Mouse (Mus musculus) small intestine, adult 2 months (tissue): ENCODE measurements around the gene Gata3. TPM values are rescaled to one million over a fixed set of nuclear protein-coding genes. Genes with fewer than 3 reads are reported as not detected.

Experiments
- H3K27ac ChIP-seq: fragments of 200-500 bp; 2 replicates; pipeline ENCODE4 v1.5.1; 2012; ENCODE audit warnings: low read depth, low read length, control low read depth, inconsistent platforms; ENCODE audit not compliant: insufficient read depth
- H3K27me3 ChIP-seq: fragments of 200-500 bp; 2 replicates; pipeline ENCODE4 v1.6.1; 2012; ENCODE audit warnings: mild to moderate bottlenecking, moderate library complexity, low read length, inconsistent platforms; ENCODE audit not compliant: control insufficient read depth, insufficient read depth
- H3K36me3 ChIP-seq: fragments of 200-500 bp; 2 replicates; pipeline ENCODE4 v1.6.1; 2012; ENCODE audit warnings: mild to moderate bottlenecking, low read length, control low read depth, inconsistent platforms; ENCODE audit not compliant: control insufficient read depth, insufficient read depth
- H3K4me1 ChIP-seq: fragments of 200-500 bp; 2 replicates; pipeline ENCODE4 v1.6.1; 2012; ENCODE audit warnings: low read length, inconsistent platforms, mixed read lengths; ENCODE audit not compliant: control insufficient read depth, insufficient read depth, insufficient read length
- H3K4me3 ChIP-seq: fragments of 200-500 bp; 2 replicates; pipeline ENCODE4 v1.5.1; 2012; ENCODE audit warnings: low read depth, mild to moderate bottlenecking, control low read depth, inconsistent platforms, low read length, moderate library complexity
- CTCF ChIP-seq: fragments of 200-500 bp; IDR thresholded peaks from 2 replicates; pipeline ENCODE4 v1.5.1; 2012; ENCODE audit warnings: low read depth, mild to moderate bottlenecking, control low read depth, inconsistent platforms, low read length, moderate library complexity, mixed read lengths; ENCODE audit not compliant: insufficient replicate concordance, insufficient read length; ENCODE audit errors: extremely low read depth
- POLR2A ChIP-seq: fragments of 200-500 bp; IDR thresholded peaks from 2 replicates; pipeline ENCODE4 v1.6.1; 2012; ENCODE audit warnings: low read depth, mild to moderate bottlenecking, control low read depth, inconsistent platforms, low read length, moderate library complexity
- WGBS: fragments of 180-500 bp; shearing (Covaris S2); methylation state at CpG from one replicate; pipeline ENCODE4 v1.1.7; 2018; 5-methylcytosine and 5-hydroxymethylcytosine counted together
- polyA plus RNA-seq: library from polyadenylated mRNA; depleted of rRNA; stranded (reverse); fragments of >200 nt; gene quantifications from 2 replicates; pipeline ENCODE4 v1.2.3, GENCODE M21; 2012

The Gata3 gene
- polyA plus RNA-seq, 1 experiment, result 2.3 TPM

- 31% methylated on average over 39 of the region's 39 CpGs for WGBS
- Histone ChIP-seq H3K27me3 (peaks cover 47% of the 10 kb centered on the region), H3K27ac (no peak overlapping the region), H3K4me1 (peaks cover 6% of the 10 kb centered on the region), H3K4me3 (no peak overlapping the region), H3K36me3 (no peaks in the 10 kb centered on the region)
- TF ChIP-seq CTCF (no peak), POLR2A (no peak)
Observed at GRCm38 (mm10) chr2:9874467-9875219, 15.2 kb downstream of the Gata3 start.

GRCm38 (mm10) chr2:9873757-9874156, 16.1 kb downstream of the Gata3 start:
- no peak overlapping the region for H3K4me3 ChIP-seq
- no peak for TF ChIP-seq POLR2A
- no peak for TF ChIP-seq CTCF
- no peak overlapping the region for H3K27ac ChIP-seq
- H3K4me1 ChIP-seq, result peaks cover 6% of the 10 kb centered on the region
- H3K36me3 ChIP-seq, result no peaks in the 10 kb centered on the region
- 47% methylated on average over 2 of the region's 2 CpGs for WGBS
- H3K27me3 ChIP-seq, result peaks cover 49% of the 10 kb centered on the region

- Histone ChIP-seq H3K27ac (0 out of 2 replicates have a peak overlapping the region, but pooled peaks have one; percentile 15), H3K4me1 (peaks cover 6% of the 10 kb centered on the region; the same call in 1 of the 2 replicates), H3K27me3 (peaks cover 38% of the 10 kb centered on the region), H3K36me3 (no peaks in the 10 kb centered on the region), H3K4me3 (peak overlapping the region; percentile 32; the same call in 1 of the 2 replicates)
- TF ChIP-seq POLR2A (no peak), CTCF (no peak)
- 58% methylated on average over 12 of the region's 12 CpGs for WGBS
Observed at GRCm38 (mm10) chr2:9872682-9873081, 17.2 kb downstream of the Gata3 start.

- peaks cover 29% of the 10 kb centered on the region for H3K27me3 ChIP-seq
- 70% methylated on average over 6 of the region's 6 CpGs for WGBS
- 0 out of 2 replicates have a peak overlapping the region, but pooled peaks have one; percentile 27 for H3K27ac ChIP-seq
- H3K4me1 ChIP-seq, result 0 out of 2 replicates have a peak, but pooled peaks cover 2% of the 10 kb centered on the region
- no peak for TF ChIP-seq CTCF
- TF ChIP-seq POLR2A, result no peak
- no peaks in the 10 kb centered on the region for H3K36me3 ChIP-seq
- peak overlapping the region; percentile 15; the same call in 1 of the 2 replicates for H3K4me3 ChIP-seq
Observed at GRCm38 (mm10) chr2:9871798-9872197, 18.0 kb downstream of the Gata3 start.

- 0 out of 2 replicates have a peak, but pooled peaks cover 2% of the 10 kb centered on the region for H3K4me1 ChIP-seq
- no peaks in the 10 kb centered on the region for H3K36me3 ChIP-seq
- H3K4me3 ChIP-seq, result no peak overlapping the region
- TF ChIP-seq POLR2A (no peak), CTCF (no peak)
- H3K27me3 ChIP-seq, result peaks cover 24% of the 10 kb centered on the region
- WGBS, result 60% methylated on average over 4 of the region's 4 CpGs
- H3K27ac ChIP-seq, result 0 out of 2 replicates have a peak overlapping the region, but pooled peaks have one; percentile 27
Observed at GRCm38 (mm10) chr2:9871141-9871716, 18.6 kb downstream of the Gata3 start.

GRCm38 (mm10) chr2:9867092-9867825, 22.6 kb downstream of the Gata3 start:
- Histone ChIP-seq H3K36me3 (no peaks in the 10 kb centered on the region), H3K27me3 (0 out of 2 replicates have a peak, but pooled peaks cover 3% of the 10 kb centered on the region), H3K27ac (no peak overlapping the region), H3K4me3 (no peak overlapping the region), H3K4me1 (0 out of 2 replicates have a peak, but pooled peaks cover 2% of the 10 kb centered on the region)
- TF ChIP-seq POLR2A, result no peak
- TF ChIP-seq CTCF, result no peak
- 67% methylated on average over 12 of the region's 12 CpGs for WGBS

GRCm38 (mm10) chr2:9860698-9861097, 29.1 kb downstream of the Gata3 start:
- TF ChIP-seq POLR2A (no peak), CTCF (no peak)
- Histone ChIP-seq H3K27me3 (no peaks in the 10 kb centered on the region), H3K36me3 (no peaks in the 10 kb centered on the region), H3K4me1 (no peaks in the 10 kb centered on the region), H3K27ac (no peak overlapping the region), H3K4me3 (no peak overlapping the region)
- 86% methylated on average over 5 of the region's 5 CpGs for WGBS
